Mouse (Mus musculus) olfactory bulb, adult 2 months (tissue): ENCODE data around the gene Mov10l1.

Source experiments
- CTCF ChIP-seq: fragments of 200-500 bp; IDR thresholded peaks from 2 replicates; pipeline ENCODE4 v1.5.1; 2012; ENCODE audit warnings: low read depth, mild to moderate bottlenecking, low read length, moderate library complexity; ENCODE audit not compliant: insufficient read depth
- POLR2A ChIP-seq: fragments of 200-500 bp; IDR thresholded peaks from 2 replicates; pipeline ENCODE4 v1.6.1; 2012; ENCODE audit warnings: mild to moderate bottlenecking, low read depth, low read length, moderate library complexity; ENCODE audit not compliant: insufficient read depth

DNA sequence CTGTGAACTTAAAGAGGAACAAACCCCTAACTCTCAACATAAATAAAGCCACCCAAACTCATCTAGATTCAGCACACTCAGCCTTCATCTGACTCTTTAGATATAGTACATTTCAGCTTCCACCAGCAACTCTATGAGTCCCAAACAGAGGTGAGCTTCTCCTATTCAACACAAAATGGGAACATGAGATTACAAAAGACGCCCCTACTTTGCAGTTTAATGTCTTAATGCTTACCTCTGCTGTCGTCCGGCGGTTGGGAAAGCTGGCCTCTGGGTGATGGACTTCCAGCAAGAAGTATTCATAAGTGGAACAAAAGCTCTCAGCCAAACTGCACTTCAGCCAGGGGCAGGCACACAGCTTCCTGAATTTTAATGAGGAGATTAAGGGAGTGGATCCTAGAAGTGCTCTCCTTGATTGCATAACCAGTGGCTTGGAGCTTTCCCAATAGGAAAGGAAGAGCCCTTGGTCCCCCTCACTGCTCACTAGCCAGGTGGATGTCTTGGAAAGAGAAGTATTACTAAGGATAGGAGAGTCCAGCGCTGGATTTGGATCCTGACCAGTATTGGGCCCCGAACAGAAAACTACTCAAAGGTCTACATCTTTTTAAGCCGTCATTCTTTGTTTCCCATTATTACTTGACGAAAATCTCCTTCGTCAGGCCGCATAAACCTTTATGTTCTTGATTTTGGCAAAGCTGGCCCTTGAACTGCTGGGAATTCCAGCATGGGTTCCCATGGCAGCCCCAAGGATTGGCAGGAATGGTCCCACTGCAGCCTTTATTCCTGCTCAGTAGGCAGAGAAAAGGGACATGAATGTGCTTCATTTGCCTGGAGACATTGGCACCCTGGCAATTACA, 4.2 kb upstream of the Mov10l1 start, which contains the start of gene Mlc1:
- TF ChIP-seq CTCF (no peak), POLR2A (no peak)
